Mouse (Mus musculus): ENCODE results near the gene Olfr851.

Olfr851 gene

DNA sequence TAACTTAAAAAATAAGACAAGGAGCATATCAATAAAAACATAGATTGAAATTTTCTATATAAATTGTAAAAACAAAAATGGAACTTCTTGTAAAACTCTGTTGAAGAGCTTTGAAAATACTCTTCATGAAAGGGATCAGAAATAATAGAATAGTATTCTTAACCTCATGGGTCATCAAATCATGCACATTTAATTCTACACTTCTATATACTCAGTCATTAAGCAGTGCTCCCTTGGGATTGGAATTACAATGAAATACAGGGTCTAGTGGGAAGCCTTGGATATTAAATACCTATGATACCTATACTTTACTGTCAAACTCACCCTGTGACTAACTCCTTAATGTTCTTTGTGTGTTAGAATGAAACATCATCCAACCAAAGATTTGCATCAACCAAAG lies at the start of gene Olfr851:
Gene Olfr851 (plus strand): TSS at position 301 of the 400 bp plus-strand sequence.
- no peak for DNase-seq

DNA sequence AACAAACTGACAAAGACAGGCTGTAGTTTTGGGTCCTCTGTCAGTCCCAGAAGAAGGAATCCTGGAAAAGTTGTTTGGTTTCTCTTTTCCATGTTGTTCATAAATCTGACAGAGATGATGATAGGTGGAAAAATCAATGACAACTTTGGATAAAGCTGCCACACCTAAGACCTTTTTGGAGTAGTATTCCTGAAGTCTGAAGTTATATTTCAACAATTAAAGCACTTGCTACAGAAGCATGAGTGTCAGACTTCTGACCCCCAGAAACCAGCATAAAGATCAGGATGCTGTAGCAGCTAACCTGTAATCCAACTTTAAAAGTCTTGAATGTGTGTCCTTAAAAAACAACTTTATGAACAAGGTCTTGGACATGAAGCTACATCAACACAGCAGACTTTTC lies 14.9 kb upstream of the Olfr851 start, which contains the start of gene Olfr850:
Gene Olfr850 (minus strand): TSS at position 101 of the 400 bp plus-strand sequence.
- no peak for DNase-seq

DNA sequence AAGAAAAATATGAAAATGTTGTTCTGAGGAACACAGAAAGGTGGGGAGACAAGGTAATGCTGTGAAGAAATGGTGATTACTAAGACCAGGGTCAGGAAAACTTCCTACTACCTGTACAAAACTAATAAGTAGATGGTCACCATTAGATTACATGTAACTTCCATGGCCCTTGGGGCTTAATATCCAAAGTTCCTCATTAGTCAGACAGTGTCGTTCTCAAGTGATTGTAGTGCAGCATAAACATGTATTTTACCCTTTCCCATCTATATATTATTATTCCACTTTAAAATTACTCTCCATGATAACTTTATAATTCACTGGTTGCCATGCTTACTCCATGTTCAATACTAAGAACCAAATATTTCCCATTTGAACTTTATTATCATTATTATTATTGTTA lies 47.9 kb downstream of the Olfr851 start, which contains the start of gene Olfr853:
Gene Olfr853 (minus strand): TSS at position 101 of the 400 bp plus-strand sequence.
- DNase-seq, result no peak
